Mouse (Mus musculus) neural tube, embryonic 11.5 days (tissue): Measurements from ENCODE around the gene Hykk. TPM values are rescaled to one million over a fixed set of nuclear protein-coding genes. Genes with fewer than 3 reads are reported as not detected.

ENCODE experiments used
- ATAC-seq: fragments of 200-750 bp; cut with Nextera tagmentation; 2 replicates; pipeline ENCODE4 v1.8.0; 2017; ENCODE audit warnings: moderate number of reproducible peaks, mild to moderate bottlenecking, moderate TSS enrichment, moderate library complexity; ENCODE audit not compliant: insufficient read depth, low FRiP score, low TSS enrichment
- DNase-seq: peaks from one replicate; pipeline ENCODE4 v3.0.0-alpha.2; 2015; ENCODE audit warnings: low spot score
- H3K27ac ChIP-seq: fragments of 300-500 bp; sonication (generic); 2 replicates; pipeline ENCODE4 v1.5.1; 2014; ENCODE audit warnings: low read depth, mild to moderate bottlenecking, low read length
- H3K27me3 ChIP-seq: fragments of 300-500 bp; sonication (generic); 2 replicates; pipeline ENCODE4 v1.6.1; 2014; ENCODE audit warnings: mild to moderate bottlenecking, low read length, mixed read lengths; ENCODE audit not compliant: control insufficient read depth, insufficient read depth
- H3K36me3 ChIP-seq: fragments of 300-500 bp; sonication (generic); 2 replicates; pipeline ENCODE4 v1.6.1; 2014; ENCODE audit warnings: mild to moderate bottlenecking, low read length, moderate library complexity, mixed read lengths; ENCODE audit not compliant: control insufficient read depth, insufficient read depth
- H3K4me1 ChIP-seq: fragments of 300-500 bp; sonication (generic); 2 replicates; pipeline ENCODE4 v1.6.1; 2014; ENCODE audit warnings: low read length, mixed read lengths; ENCODE audit not compliant: control insufficient read depth, insufficient read depth
- H3K4me2 ChIP-seq: fragments of 300-500 bp; sonication (generic); 2 replicates; pipeline ENCODE4 v1.6.1; 2014; ENCODE audit warnings: low read depth, mild to moderate bottlenecking, moderate library complexity
- H3K4me3 ChIP-seq: fragments of 300-500 bp; sonication (generic); 2 replicates; pipeline ENCODE4 v1.5.1; 2014; ENCODE audit warnings: low read depth, low read length
- H3K9ac ChIP-seq: fragments of 300-500 bp; sonication (generic); 2 replicates; pipeline ENCODE4 v1.6.1; 2014; ENCODE audit warnings: mild to moderate bottlenecking, low read length
- H3K9me3 ChIP-seq: fragments of 300-500 bp; sonication (generic); 2 replicates; pipeline ENCODE4 v1.6.1; 2016; ENCODE audit warnings: low read length; ENCODE audit not compliant: control insufficient read depth
- WGBS: fragments of 180-500 bp; shearing (Covaris S2); extraction: QIAGEN DNeasy Blood & Tissue Kit; methylation state at CpG from one replicate; pipeline ENCODE4 v1.1.7; 2014; 5-methylcytosine and 5-hydroxymethylcytosine counted together
- polyA plus RNA-seq: library from polyadenylated mRNA; unstranded; fragments of >200 nt; fragmentation: Nextera tagmentation; extraction: Ambion mirVana; gene quantifications from 2 replicates; pipeline ENCODE4 v1.2.1, GENCODE M21; 2014

Hykk gene
- polyA plus RNA-seq, 1 experiment from 2014 or later = 4.8 TPM

DNA sequence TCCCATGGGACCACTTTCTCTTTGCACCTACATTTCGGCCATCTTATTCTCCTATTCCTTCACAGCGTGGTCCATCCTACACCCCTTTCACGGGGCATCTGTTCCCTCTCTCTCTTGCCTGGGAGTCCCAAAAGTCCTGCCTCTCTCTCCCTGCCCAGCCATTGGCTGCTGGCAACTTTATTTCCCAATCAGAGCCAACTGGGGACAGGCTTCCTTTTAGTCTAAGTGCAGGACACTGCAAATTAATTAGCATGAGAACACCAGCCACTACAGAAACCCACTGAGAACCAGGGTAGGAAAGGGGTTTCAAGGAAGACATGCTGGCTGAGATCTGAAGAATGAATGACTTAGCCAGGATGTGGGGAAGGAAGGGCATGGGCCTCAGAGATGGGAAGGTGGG lies 77.3 kb downstream of the Hykk start:
- no peaks in the 10 kb centered on the region for H3K9me3 ChIP-seq
- no peak overlapping the region for H3K27ac ChIP-seq
- H3K4me1 ChIP-seq = no peaks in the 10 kb centered on the region
- H3K36me3 ChIP-seq = no peaks in the 10 kb centered on the region
- no peak for DNase-seq
- ATAC-seq = no peak
- no peak overlapping the region for H3K4me2 ChIP-seq
- no peaks in the 10 kb centered on the region for H3K27me3 ChIP-seq
- WGBS = 47% methylated on average over 3 of the region's 3 CpGs
- H3K4me3 ChIP-seq = no peak overlapping the region
- no peak overlapping the region for H3K9ac ChIP-seq

DNA sequence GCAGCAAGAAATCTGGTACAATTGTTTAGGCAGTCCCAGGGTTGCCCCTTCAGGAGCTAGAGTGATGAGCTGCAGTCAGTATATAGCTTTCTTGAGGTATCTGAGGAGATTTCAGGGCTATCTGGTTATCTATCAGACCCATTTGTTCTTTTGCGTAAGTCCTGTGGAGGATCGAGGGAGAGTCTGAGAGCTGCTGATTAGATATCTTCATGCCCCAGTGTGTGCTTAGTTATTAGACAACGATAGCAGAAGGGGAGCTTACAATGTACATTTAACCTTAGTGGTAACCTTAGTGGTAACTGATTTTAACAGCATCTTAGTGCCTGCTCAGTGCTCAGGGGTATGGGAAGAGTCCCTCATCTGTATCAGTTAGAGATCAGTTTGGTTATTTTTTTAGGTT lies 78.6 kb downstream of the Hykk start:
- 94% methylated on average over 3 of the region's 3 CpGs for WGBS
- DNase-seq = no peak
- ATAC-seq = no peak

More for the DNA sequence above, 78.6 kb downstream of the Hykk start:
- Histone ChIP-seq H3K9me3 (no peaks in the 10 kb centered on the region), H3K36me3 (no peaks in the 10 kb centered on the region), H3K27me3 (no peaks in the 10 kb centered on the region), H3K4me1 (no peaks in the 10 kb centered on the region), H3K4me3 (no peak overlapping the region), H3K9ac (no peak overlapping the region), H3K4me2 (no peak overlapping the region), H3K27ac (no peak overlapping the region)

Other genes with a start within 250 kb of the Hykk start
- 3.7 and 4.3 TPM in 2 replicates for gene Dnaja4, start 218.4 kb upstream of the Hykk start, polyA plus RNA-seq
- gene Wdr61, start 182.8 kb upstream of the Hykk start, polyA plus RNA-seq = 145 and 147 TPM in 2 replicates
- gene Crabp1, start 152.5 kb upstream of the Hykk start, polyA plus RNA-seq = 719 and 730 TPM in 2 replicates
- 69.3 and 69.9 TPM in 2 replicates for gene Ireb2, start 53.5 kb upstream of the Hykk start, polyA plus RNA-seq
- gene Psma4, start 33.5 kb downstream of the Hykk start, polyA plus RNA-seq = 315 and 316 TPM in 2 replicates
- 0.74 and 0.77 TPM in 2 replicates for gene AY074887, start 33.7 kb downstream of the Hykk start, polyA plus RNA-seq
- gene Chrna5, start 63.6 kb downstream of the Hykk start, polyA plus RNA-seq = 4.8 and 5.2 TPM in 2 replicates
- 35.0 and 37.5 TPM in 2 replicates for gene Chrna3, start 109.3 kb downstream of the Hykk start, polyA plus RNA-seq
- 5.4 and 6.2 TPM in 2 replicates for gene Chrnb4, start 131.5 kb downstream of the Hykk start, polyA plus RNA-seq
- gene Ube2q2, start 231.6 kb downstream of the Hykk start, polyA plus RNA-seq = 51.6 and 55.9 TPM in 2 replicates